Mouse (Mus musculus) erythroblast, adult 5-6 weeks (primary cell): ENCODE results near the gene Mroh3. TPM values are rescaled to one million over a fixed set of nuclear protein-coding genes. Genes with fewer than 3 reads are reported as not detected.

Source experiments
- ATAC-seq: replicated peaks from 2 replicates; pipeline ENCODE4 v1.8.0; 2016; ENCODE audit warnings: moderate number of reproducible peaks, mild to moderate bottlenecking, moderate TSS enrichment, inconsistent platforms; ENCODE audit not compliant: poor library complexity, low FRiP score, severe bottlenecking
- total RNA-seq, 2 experiments: library from RNA; stranded (forward) in 1 of 2; stranded (reverse) in 1 of 2; fragments of 150-400 nt in 1 of 2; fragments of 200-764, 138-1000 nt in 1 of 2; gene quantifications; 2 replicates each; pipeline versions ENCODE4 v1.2.3 to v1.2.4; 2015 to 2017; ENCODE audit warnings: low replicate concordance in 2 of 2

Gene Mroh3
- total RNA-seq, 2 experiments from 2014 or later, result not detected

DNA sequence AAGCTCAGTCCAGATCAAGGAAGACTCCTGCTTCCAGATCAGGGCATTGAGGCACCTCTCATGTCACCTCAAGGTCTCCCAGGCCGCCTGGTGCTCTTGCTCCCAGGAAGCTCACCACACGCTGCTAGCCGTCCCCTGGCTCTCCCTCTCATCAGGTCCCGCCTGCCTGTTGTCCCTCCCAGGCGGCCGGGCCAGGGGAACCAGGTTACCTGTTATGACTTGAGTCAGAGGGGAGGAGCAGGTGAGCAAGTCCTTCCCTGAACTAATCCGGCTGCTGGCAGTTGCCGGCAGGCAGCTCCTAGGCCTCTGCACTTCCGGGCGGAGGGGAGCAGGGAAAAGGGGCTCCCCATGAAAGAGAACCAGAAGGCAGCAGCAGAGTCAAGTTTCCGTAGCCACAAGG is 17.6 kb upstream of the Mroh3 start:
- ATAC-seq, result no peak

DNA sequence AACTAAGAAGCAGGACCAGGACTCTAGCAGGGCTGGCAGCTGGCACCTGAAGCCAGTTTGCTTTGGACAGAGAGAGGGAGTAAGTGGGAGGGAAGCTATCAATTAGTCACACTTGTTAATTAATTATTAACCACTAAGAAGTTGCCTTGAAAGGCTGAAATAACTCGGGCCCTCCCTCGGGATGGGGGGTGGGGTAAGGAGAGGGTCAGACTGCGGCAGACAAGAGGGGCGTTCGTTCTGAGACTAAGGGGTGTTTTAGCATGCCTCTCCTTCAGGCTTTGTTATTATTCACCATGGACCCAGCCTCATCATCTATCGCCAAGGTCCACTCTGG is 16.4 kb upstream of the Mroh3 start:
- no peak for ATAC-seq

DNA sequence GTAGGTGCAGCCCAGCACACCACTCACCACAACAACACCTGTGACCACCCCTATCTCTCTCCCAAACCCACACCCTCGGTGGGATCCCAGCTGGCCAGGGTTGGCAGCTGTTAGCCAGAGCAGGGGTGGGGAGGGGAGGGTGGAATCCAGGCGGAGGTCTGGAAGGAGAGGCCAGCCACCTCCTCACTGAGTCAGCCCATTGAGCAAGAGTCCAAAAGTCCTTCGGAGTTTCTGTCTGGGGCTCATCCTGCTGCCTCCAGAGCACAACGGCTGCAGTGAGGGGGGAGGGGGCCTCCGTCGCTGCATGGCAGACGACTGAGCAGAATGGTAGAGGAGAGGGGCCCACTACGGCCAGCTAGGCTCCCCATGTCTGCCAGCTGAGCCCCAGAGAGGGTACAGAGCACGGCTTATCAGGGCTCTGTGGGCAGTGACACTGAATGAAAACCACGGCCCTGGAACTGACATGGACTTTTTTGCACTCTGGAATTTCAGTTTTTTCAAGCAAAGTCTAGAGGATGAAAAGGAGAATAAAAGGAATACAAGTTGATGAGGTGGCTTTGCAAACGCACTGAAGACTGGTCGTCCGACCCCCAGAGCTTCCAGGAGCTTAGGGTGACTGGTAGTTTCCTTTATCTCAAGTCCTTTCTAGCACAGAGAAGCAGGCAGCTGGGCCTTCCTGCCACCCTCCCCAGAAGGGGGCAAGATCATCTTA is 15.9 kb upstream of the Mroh3 start:
- no peak for ATAC-seq

DNA sequence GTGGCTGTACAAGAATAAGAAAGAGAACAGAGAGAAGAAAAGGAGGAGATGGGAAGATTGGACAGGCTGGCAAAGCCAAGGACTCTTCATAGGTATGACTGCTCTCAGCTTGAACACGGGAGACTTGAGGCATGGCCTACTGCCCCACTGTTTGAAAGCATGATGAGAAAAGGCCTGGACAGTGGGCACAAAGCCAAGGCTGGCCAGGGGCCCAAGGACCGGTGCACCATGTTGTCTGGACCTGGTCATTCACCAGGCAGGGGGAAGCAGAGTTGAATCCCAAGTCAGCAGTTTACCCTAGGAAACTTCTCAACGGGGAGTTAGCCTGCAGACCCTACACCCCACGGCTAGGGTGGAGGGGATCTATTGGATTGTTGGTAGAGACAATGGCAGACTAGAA is 15.2 kb upstream of the Mroh3 start:
- no peak for ATAC-seq

DNA sequence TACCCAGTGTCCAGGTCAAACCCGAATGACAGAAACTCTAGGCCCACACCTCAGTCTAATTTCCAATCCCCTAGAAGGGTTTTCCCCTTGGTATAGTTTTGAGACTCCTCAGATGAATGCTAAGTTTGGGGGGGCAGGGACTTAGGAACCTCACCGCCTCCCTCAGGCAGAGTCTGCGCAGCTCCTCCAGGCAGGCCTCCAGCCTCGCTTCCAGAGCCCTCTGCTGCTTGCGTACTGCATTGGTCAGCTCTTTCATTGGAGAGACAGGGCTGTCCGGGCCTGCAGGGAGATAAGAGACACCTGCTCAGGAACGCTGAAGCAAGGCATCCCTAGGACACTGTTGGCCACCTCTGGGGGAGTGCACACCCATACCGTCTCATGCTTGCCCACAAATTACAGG is 14.0 kb upstream of the Mroh3 start:
- no peak for ATAC-seq

DNA sequence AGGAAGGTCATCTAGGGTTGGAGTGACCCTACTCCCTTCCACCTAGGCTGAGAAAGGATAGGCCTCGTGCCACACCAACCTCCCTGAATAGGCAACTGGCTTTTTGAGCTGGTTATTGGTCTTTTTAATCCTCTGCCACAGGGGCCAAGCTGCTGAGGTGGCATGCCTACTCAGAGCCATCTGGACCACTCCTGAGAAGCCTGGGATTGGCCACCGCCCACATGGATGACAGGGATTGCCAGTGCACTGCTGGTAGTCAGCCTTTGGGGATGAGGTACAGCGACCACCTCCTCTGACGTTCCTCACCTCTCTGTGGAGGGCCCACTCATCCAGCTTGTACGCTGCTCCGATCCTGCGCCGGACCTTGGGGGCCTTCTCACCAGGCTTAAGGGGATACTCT is 13.2 kb upstream of the Mroh3 start:
- ATAC-seq, result no peak

DNA sequence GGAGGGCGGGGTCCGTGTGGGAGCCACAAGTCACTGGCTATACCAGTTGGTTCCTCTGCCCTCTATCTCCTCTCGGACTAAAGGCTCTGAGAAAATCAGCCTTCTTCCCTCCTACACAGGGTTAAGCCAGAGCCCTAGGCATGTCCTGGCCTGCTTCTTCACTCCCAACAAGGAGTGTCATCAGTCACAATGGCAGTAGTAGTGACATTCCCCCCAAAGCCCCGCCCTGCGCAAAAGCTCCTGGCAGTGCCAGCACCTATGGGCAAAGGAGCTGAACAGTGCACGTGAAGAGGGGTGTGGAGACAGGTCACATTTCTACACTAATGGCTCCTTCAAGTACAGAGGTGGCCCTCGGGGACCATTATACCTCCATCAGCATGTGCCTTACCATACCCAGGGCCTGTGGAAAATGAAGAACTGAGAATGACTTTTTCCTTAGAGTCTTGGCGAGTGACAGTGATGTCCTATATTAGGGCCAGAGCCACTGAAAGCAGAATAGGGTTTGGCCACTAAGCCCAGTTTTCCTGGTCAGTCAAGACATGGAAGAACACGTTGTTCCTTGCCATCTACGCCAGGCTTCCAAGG is 11.2 kb upstream of the Mroh3 start:
- ATAC-seq, result no peak

DNA sequence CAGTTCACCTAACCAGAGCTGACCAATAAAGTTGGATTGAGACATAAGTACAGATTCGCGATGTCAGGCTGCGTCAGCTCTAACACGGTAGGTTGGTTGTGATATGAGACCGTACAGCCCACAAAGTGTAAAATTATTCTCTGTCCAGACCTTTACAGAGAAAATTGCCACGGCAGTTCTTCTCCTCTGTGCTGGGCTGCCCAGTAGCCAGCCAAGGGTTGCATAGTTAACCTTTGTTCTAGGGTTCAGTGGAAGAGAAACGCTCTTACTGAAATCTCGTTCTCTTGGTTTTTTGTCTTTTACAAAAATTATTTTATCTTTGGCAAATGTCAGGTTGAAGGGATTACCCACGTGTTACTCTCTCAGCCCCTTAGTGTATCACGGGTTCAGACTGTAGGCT is 9.8 kb upstream of the Mroh3 start:
- no peak for ATAC-seq

DNA sequence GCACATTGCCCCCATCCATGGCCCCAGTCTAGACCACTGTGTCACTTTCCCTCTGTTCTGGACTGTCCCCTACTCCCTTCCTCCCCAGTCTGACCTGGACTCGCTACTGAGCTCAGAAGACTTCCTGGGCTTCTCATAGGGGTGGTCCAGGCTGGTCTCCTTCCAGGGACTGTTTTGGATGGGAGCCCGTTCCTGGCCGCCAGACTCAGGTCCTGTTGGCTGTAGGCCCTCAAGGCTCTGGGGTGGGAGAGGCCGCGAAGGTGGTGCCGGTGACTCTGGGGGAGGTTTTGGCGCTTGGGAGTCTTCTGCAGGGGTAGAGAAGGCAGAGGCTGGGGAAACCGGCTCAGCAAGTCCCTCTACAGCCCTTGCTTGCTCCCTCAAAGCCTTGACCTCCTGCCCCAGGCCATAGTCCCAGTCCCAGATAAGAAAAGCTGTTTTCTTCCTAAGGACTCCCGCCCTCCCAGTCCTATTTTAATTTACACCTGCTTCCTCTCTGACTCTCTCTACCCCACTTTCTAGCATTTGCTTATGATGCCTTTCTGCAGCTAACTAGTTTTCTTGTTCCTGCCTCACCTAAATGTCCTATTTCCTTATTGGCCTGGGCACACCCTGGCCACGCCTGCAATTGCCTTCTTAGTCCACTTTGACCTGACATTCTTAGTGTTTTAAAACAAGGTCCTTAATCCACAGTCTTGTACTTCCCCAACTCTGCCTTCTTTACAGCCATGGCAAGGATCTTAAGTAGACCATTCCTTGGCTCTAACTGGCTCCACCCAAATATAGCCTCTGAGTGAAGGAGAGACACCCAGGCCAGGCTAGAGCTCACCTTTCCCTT is 7.6 kb upstream of the Mroh3 start:
- ATAC-seq, result no peak

DNA sequence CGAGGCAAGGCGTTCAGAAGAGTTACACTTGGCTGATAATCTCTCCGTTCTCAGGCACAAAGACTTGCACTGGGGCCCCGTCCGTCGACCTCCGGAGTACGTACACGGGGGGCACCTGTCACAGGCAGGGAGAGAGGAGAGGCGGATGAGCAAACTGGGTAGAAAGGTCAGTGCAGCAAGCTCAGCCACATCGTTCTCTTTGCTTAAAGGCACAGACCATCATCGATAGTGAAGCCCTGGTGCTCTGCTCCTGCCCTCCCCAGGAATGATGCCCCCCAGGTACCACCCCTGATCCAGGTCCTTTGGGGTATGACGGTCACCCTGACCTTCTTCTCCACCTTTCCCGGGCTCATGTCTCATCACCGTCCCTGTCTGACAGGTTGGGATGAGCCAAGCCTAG is 1.7 kb upstream of the Mroh3 start:
- ATAC-seq, result no peak

DNA sequence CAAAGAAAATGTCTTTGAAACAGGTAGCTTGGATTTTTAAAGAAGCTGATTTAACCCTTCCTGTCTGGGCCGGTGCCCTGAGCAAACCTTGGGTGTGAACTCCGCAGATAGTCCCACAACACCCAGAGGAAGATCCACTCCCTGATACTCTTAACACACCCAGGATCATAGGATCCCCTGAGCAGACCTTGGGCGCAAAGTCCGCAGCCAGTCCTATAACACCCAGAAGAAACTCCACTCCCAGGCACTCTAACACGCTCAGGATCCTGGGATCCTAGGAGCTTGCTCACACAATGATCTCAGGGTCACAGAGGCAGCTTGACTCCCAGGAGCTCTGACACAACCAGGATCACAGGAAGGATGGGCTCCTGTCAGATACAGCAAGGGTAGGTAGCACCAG is 22.6 kb downstream of the Mroh3 start:
- ATAC-seq, result no peak

DNA sequence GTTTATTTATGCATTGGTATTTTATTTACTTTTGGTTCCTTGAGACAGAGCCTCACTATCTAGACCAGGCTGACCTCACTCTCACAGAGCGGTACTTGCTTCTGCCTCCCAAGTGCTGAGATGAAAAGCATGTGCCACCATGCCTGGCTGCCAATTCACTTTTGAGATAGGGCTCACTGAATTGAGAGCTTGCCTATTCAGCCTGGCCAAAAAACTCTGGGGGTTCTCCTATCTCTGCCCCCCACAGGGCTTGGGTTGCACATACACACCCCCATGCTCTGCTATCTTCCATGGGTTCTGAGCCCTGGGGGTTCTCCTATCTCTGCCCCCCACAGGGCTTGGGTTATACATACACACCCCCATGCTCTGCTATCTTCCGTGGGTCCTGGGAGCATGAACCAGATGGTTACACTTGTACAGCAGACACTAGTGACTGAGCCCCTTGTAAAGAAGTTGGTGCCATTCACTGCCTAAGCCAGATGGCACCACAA is 33.1 kb downstream of the Mroh3 start:
- no peak for ATAC-seq

DNA sequence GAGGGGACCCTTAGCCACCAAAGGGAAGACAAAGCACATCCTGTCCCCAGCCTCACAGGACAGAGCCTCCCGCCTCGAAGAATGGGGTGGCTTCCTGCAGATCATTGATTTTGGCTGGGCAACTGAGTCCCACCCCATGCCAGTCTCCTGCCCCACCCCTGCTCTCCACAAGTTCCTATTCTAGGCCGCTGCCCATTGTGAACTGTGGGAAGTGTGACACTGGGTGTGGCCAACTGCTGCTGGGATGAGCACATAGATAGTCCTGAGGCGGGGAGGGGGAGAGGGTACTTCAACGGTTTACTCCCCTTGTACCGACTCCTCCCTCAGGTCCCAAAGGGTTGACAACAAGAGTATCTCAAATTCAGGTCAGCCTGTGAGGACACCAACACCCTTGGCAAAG is 33.9 kb downstream of the Mroh3 start:
- ATAC-seq, result no peak

DNA sequence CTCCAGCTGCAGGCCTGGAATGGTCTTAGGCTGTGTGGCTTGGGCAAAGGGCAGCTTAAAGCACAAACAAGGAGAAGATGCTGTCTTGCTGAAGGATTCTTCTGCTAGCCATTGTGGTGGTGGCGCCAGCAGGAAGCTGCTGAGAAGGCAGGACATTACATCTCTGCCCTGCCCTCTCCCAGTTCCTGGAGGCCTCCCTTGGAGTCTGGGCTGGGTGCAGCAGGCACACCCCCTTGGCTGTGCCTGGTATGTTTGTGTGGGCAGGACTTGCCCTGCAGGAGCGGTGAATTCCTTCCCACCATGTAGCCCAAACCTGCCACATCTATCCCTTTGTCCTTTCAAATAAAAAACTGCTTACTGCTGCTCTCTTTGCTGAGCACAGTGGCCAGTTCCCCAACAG is 35.5 kb downstream of the Mroh3 start:
- ATAC-seq, result no peak

DNA sequence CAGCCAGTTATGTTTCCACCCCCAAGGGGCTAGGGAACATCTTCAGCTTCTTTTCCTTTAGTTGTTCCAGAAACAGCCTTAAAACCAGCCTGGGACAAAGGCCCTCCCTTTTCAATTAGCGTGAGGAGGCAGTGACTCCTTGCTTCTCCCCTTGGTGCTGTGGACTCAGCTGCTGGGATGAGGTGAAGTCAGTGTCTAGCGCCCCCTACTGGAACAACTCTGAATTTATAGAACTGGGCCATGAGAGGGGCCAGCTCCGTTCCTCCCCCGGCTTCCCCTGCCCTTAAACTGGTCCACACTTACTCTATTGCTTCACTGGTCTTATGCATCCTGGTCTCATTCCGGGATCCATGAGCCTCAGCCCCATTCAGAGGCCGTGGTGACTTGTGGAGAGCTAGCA is 37.4 kb downstream of the Mroh3 start:
- peak; percentile 62 for ATAC-seq

DNA sequence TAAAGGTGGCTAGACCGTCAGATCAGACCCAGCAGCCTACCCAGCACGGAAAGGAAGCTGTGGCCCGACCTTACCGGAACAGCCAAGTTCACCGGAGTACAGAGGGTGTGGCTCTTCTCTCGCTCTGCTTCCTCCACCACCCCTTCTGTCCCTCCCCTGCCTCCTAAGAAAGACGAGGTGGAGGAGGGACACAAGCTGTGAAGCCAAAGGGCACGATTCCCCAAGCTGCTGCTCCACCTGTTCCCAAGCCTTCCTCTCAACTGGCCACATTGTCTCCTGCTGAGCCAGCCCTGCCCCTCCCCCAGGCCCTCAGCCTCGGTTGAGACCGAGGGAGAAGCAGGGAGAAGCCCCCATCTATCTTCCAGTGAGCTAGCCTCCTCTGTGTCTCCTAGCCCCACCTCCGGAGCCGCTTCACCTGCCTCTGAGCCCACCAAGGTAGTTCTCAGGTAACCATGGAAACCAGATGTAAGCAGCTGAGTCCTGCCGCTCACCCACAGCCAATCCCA is 38.5 kb downstream of the Mroh3 start:
- no peak for ATAC-seq

DNA sequence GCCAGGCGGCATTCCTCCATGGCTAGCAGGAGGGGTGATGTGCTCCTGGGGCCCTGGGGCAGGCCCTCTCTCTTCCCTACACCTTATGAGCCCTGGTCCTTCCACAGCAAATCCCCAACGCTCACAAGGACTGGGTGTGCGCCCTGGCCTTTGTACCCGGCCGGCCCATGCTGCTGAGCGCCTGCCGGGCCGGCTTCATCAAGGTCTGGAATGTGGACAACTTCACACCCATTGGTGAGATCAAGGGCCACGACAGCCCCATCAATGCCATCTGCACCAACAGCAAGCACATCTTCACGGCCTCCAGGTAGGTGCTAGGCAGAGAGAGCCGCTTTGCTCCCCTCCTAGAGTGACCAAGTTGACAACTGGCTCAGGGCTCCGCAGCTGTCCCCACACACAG is 39.9 kb downstream of the Mroh3 start:
- no peak for ATAC-seq

DNA sequence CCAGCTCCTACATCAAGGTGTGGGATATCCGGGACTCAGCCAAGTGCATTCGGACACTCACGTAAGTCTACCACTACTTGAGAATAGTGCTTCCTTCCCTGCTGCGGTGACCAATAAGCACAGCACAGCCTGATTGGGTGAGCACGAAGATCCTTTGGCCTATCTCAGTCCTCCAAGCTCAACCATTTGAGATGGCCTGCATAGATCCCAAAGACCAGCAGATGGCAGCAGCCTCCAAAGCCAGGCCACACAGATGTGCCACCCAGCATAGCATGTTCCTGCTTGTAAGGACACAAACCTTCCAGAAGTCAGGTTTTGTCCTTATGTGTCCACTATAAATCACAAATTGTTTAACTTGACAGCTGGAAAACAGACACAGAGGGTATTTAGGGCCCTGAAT is 42.5 kb downstream of the Mroh3 start:
- ATAC-seq, result 0 out of 2 replicates have a peak, but pooled peaks have one; percentile 49

DNA sequence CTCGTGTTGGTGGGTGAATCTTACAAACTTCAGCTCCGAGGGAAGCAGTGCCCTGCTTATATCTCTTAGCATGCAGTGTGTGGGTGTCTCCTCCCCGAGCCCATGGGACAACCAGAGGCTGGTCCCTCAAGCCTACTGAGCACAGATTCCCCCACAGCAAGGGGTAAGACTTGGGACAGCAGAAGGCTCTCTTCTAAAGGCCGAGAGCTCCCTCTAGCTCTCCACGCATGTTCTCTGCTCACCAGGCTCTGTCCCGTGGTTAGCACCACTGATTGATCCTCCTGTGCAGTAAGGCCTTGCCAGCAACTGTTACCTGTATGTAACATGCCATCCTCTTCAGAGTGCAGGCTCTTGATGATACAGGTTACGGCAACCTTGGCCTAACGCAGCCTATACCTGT is 45.0 kb downstream of the Mroh3 start:
- no peak for ATAC-seq

DNA sequence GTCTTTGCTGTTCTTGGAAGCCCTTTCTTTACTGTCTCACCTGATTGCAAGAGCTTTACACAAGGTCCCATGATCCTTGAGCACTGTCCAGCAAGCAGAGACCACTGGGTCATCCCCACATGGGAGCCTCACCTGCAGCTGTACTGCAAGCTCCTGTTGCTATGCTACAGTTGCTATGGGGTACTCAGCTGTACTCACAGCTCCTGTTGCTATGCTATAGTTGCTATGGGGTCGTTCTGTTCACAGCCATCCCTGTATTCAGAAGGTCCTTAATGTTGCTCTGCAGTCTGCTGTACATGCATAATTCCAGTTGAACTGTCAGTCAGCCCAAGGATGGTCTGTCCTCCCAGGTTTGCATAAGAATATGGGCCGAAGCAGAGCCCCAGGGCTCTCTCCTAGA is 47.2 kb downstream of the Mroh3 start:
- no peak for ATAC-seq

DNA sequence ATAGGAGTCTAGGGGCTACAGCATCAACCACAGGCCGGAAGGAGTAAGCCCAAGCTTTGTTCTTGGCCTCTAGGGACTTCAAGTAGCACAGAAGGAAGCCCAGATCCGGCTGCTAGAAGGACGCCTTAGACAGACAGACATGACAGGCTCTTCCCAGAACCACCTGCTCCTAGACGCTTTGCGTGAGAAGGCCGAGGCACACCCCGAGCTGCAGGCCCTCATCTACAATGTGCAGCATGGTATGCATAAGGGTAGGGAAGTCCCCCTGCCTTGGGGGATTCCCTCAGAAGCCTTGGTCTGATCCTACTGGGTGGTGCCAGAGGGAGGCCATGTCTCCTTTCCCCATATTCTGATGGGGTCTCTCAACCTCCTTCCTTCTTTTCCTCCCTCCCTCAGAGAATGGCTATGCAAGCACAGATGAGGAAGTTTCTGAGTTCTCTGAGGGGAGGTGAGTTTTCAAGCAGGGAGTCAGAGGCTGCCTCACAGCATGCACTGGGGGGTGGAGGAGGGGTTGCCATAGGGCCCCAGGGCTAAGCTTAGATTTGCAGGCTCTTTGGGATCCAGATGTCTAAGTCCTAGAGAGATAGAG is 51.2 kb downstream of the Mroh3 start:
- ATAC-seq, result no peak
